Mouse (Mus musculus): ENCODE measurements around the gene Ankrd13d. TPM values are rescaled to one million over a fixed set of nuclear protein-coding genes. Genes with fewer than 3 reads are reported as not detected.
"Not testable (repeated sequence)": the region's sequence is repeated elsewhere in the genome, so short reads cannot be mapped to it uniquely, and the experiment has no call there.

Ankrd13d gene
- total and polyA plus RNA-seq, 3 experiments: 0.96 to 2.6 TPM; not detected in 1

- no peak for TF ChIP-seq MEF2A (IDR thresholded peaks at IDR 0.05; ENCODE audit: extremely low read depth, insufficient replicate concordance, low read depth, low read length, poor library complexity, severe bottlenecking)
These were observed 27.3 kb downstream of the Ankrd13d start (continued) for GRCm38 (mm10) chr19:4255583-4256162.

- peaks cover 2 to 4% of the 10 kb centered on the region in 2 experiments; a peak in 3 of 4 replicates for H3K4me1 ChIP-seq (ENCODE audit: control insufficient read depth in 1 of 2, insufficient read depth in 2 of 2, low read length in 2 of 2)
- no peak for DNase-seq (ENCODE audit: low read depth, low spot score)
- no peak overlapping the region for H3K27ac ChIP-seq (ENCODE audit: control insufficient read depth, low read depth, low read length)
- no peaks in the 10 kb centered on the region; a peak in 1 of 4 replicates for H3K27me3 ChIP-seq (ENCODE audit: control insufficient read depth in 1 of 2, insufficient read depth in 2 of 2, low read length in 2 of 2)
- H3K36me3 ChIP-seq (ENCODE audit: control insufficient read depth in 1 of 2, insufficient read depth in 2 of 2, low read length in 2 of 2): peaks cover 0 to 3% of the 10 kb centered on the region in 2 experiments; a peak in 1 of 4 replicates
- peaks cover 3% of the 10 kb centered on the region; the same call in 1 of the 2 replicates for H3K79me2 ChIP-seq (ENCODE audit: control insufficient read depth, insufficient read depth, low read length, poor library complexity)
- H3K9me3 ChIP-seq (replicated peaks; ENCODE audit: insufficient read depth, low read length): no peaks in the 10 kb centered on the region
- no peak for TF ChIP-seq UBTF (IDR thresholded peaks at IDR 0.05; ENCODE audit: borderline replicate concordance, insufficient read depth, low read depth, low read length)
- no peak for TF ChIP-seq SIN3A (IDR thresholded peaks at IDR 0.05; ENCODE audit: low read length)
- TF ChIP-seq USF2 (IDR thresholded peaks at IDR 0.05; ENCODE audit: borderline replicate concordance in 1 of 2, insufficient read depth in 1 of 2, low read depth in 1 of 2, low read length in 2 of 2): no peak
- TF ChIP-seq CHD1 (IDR thresholded peaks at IDR 0.05; ENCODE audit: low read depth, low read length): no peak
- TF ChIP-seq ETS1 (IDR thresholded peaks at IDR 0.05; ENCODE audit: low read depth, low read length): no peak
- TF ChIP-seq ELF1 (IDR thresholded peaks at IDR 0.05; ENCODE audit: low read depth, low read length): no peak
- TF ChIP-seq RAD21 (IDR thresholded peaks at IDR 0.05; ENCODE audit: low read depth, low read length): no peak
- TF ChIP-seq NELFE (IDR thresholded peaks at IDR 0.05; ENCODE audit: low read depth, low read length): no peak
- no peak for TF ChIP-seq MAZ (IDR thresholded peaks at IDR 0.05; ENCODE audit: low read depth, low read length)
- no peak overlapping the region for H3K4me3 ChIP-seq (ENCODE audit: control insufficient read depth in 1 of 2, insufficient read depth in 1 of 2, low read depth in 2 of 2, low read length in 2 of 2)
- no peak overlapping the region for H3K9ac ChIP-seq (ENCODE audit: control insufficient read depth, low read depth, low read length, poor library complexity, severe bottlenecking)
These were observed 28.7 kb downstream of the Ankrd13d start for GRCm38 (mm10) chr19:4254230-4254629.

DNA sequence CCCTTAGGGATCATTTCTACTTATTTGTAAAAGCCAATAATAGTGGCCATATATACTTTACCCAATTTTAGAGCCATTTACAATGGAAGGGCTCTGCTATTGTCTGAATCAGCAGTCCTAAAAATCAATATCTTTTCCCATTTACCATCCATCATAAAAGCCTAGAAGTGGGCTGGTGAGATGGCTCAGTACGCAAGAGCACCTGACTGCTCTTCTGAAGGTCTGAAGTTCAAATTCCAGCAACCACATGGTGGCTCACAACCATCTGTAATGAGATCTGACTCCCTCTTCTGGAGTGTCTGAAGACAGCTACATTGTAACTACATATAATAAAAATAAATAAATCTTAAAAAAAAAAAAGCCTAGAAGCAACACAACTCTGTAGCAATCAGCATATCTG lies 34.3 kb downstream of the Ankrd13d start:
- not testable (repeated sequence) for H3K27me3 ChIP-seq (ENCODE audit: control insufficient read depth in 1 of 2, insufficient read depth in 2 of 2, low read length in 2 of 2); H3K79me2 ChIP-seq (ENCODE audit: control insufficient read depth, insufficient read depth, low read length, poor library complexity); DNase-seq (ENCODE audit: low read depth, low spot score); H3K9ac ChIP-seq (ENCODE audit: control insufficient read depth, low read depth, low read length, poor library complexity, severe bottlenecking); H3K4me3 ChIP-seq (ENCODE audit: control insufficient read depth in 1 of 2, insufficient read depth in 1 of 2, low read depth in 2 of 2, low read length in 2 of 2); H3K36me3 ChIP-seq (ENCODE audit: control insufficient read depth in 1 of 2, insufficient read depth in 2 of 2, low read length in 2 of 2); H3K4me1 ChIP-seq (ENCODE audit: control insufficient read depth in 1 of 2, insufficient read depth in 2 of 2, low read length in 2 of 2); H3K27ac ChIP-seq (ENCODE audit: control insufficient read depth, low read depth, low read length); H3K9me3 ChIP-seq (replicated peaks; ENCODE audit: insufficient read depth, low read length)
- peak in 1 of 3 experiments; percentile 22; a peak in 1 of 6 replicates for TF ChIP-seq CTCF (IDR thresholded peaks at IDR 0.05 in 2 of 3, conservative IDR thresholded peaks at IDR 0.05 in 1 of 3; ENCODE audit: control insufficient read depth in 1 of 3, insufficient read depth in 1 of 3, low read depth in 2 of 3, low read length in 3 of 3, poor library complexity in 1 of 3, severe bottlenecking in 1 of 3)
